Mouse (Mus musculus) liver, embryonic 13.5 days (tissue): ENCODE results near the gene Hist2h2be. TPM values are rescaled to one million over a fixed set of nuclear protein-coding genes. Genes with fewer than 3 reads are reported as not detected.
"Not testable (repeated sequence)": the region's sequence is repeated elsewhere in the genome, so short reads cannot be mapped to it uniquely, and the experiment has no call there.

ENCODE experiments used
- ATAC-seq: fragments of 200-750 bp; cut with Nextera tagmentation; 2 replicates; pipeline ENCODE4 v1.8.0; 2017; ENCODE audit warnings: low read depth, mild to moderate bottlenecking, moderate number of reproducible peaks, moderate library complexity
- DNase-seq: peaks from one replicate; pipeline ENCODE4 v3.0.0; 2022
- H3K27ac ChIP-seq: fragments of 300-500 bp; sonication (generic); 2 replicates; pipeline ENCODE4 v1.5.1; 2015; ENCODE audit warnings: moderate library complexity, mild to moderate bottlenecking, inconsistent platforms
- H3K27me3 ChIP-seq: fragments of 300-500 bp; sonication (generic); 2 replicates; pipeline ENCODE4 v1.6.1; 2015; ENCODE audit warnings: mild to moderate bottlenecking, inconsistent platforms
- H3K36me3 ChIP-seq: fragments of 300-500 bp; sonication (generic); 2 replicates; pipeline ENCODE4 v1.6.1; 2015; ENCODE audit warnings: mild to moderate bottlenecking, inconsistent platforms
- H3K4me1 ChIP-seq: fragments of 300-500 bp; sonication (generic); replicated peaks from 2 replicates; pipeline ENCODE4 v1.6.1; 2015; ENCODE audit warnings: inconsistent platforms
- H3K4me2 ChIP-seq: fragments of 300-500 bp; sonication (generic); 2 replicates; pipeline ENCODE4 v1.6.1; 2015; ENCODE audit warnings: inconsistent platforms, mild to moderate bottlenecking, moderate library complexity
- H3K4me3 ChIP-seq: fragments of 300-500 bp; sonication (generic); replicated peaks from 2 replicates; pipeline ENCODE4 v1.5.1; 2015; ENCODE audit warnings: mild to moderate bottlenecking, inconsistent platforms
- H3K9ac ChIP-seq: fragments of 300-500 bp; sonication (generic); 2 replicates; pipeline ENCODE4 v1.6.1; 2015; ENCODE audit warnings: mild to moderate bottlenecking, inconsistent platforms
- H3K9me3 ChIP-seq: fragments of 300-500 bp; sonication (generic); replicated peaks from 2 replicates; pipeline ENCODE4 v1.6.1; 2016; ENCODE audit warnings: inconsistent platforms
- WGBS: fragments of 180-500 bp; shearing (Covaris S2); methylation state at CpG from one replicate; pipeline ENCODE4 v1.1.7; 2015; ENCODE audit not compliant: insufficient replicate concordance; 5-methylcytosine and 5-hydroxymethylcytosine counted together
- polyA plus RNA-seq: library from polyadenylated mRNA; unstranded; fragments of >200 nt; fragmentation: Nextera tagmentation; extraction: Ambion mirVana; gene quantifications from 2 replicates; pipeline ENCODE4 v1.2.1, GENCODE M21; 2015

The Hist2h2be gene
- 5.4 and 7.9 TPM in 2 replicates for polyA plus RNA-seq

GRCm38 (mm10) chr3:96220765-96221639, at the start of gene Hist2h2be, which contains the start of gene Hist2h2ac:
Gene Hist2h2be (plus strand): TSS chr3:96221119.
Gene Hist2h2ac (minus strand): TSS chr3:96220880.
- DNase-seq = peak; percentile 91
- Histone ChIP-seq H3K4me3 (peak within 1 kb of the TSS; percentile 72), H3K4me2 (peak within 1 kb of the TSS; percentile 92), H3K27ac (peak within 1 kb of the TSS; percentile 100), H3K27me3 (no peaks in the 10 kb centered on the region), H3K9ac (peak within 1 kb of the TSS; percentile 95), H3K4me1 (peaks cover 63% of the 10 kb centered on the region), H3K9me3 (no peaks in the 10 kb centered on the region), H3K36me3 (no peaks in the 10 kb centered on the region)
- ATAC-seq = peak; percentile 91
- WGBS = under 1% methylated on average over 43 of the region's 43 CpGs

GRCm38 (mm10) chr3:96171583-96172196, 49.2 kb upstream of the Hist2h2be start:
- Histone ChIP-seq H3K9me3 (no peaks in the 10 kb centered on the region), H3K9ac (peak overlapping the region; percentile 88), H3K27ac (peak overlapping the region; percentile 96), H3K4me3 (peak overlapping the region; percentile 90), H3K4me1 (peaks cover 60% of the 10 kb centered on the region), H3K36me3 (peaks cover 34% of the 10 kb centered on the region), H3K4me2 (peak overlapping the region; percentile 85), H3K27me3 (no peaks in the 10 kb centered on the region)
- DNase-seq (no peak), ATAC-seq (no peak)
- WGBS = 14% methylated on average over 18 of the region's 18 CpGs

GRCm38 (mm10) chr3:96172197-96173178, 48.4 kb upstream of the Hist2h2be start, which contains the start of gene Sf3b4:
Gene Sf3b4 (plus strand): TSS chr3:96172332.
- Histone ChIP-seq H3K4me2 (peak within 1 kb of the TSS; percentile 85), H3K36me3 (peaks cover 41% of the 10 kb centered on the region), H3K27me3 (no peaks in the 10 kb centered on the region), H3K27ac (peak within 1 kb of the TSS; percentile 96), H3K4me3 (peak within 1 kb of the TSS; percentile 90), H3K9ac (peak within 1 kb of the TSS; percentile 88), H3K9me3 (no peaks in the 10 kb centered on the region), H3K4me1 (peaks cover 61% of the 10 kb centered on the region)
- DNase-seq (peak; percentile 73), ATAC-seq (peak; percentile 92)
- under 1% methylated on average over 58 of the region's 58 CpGs for WGBS

GRCm38 (mm10) chr3:96173185-96173584, 47.7 kb upstream of the Hist2h2be start:
- peaks cover 48% of the 10 kb centered on the region for H3K36me3 ChIP-seq

GRCm38 (mm10) chr3:96174042-96174441, 46.9 kb upstream of the Hist2h2be start:
- peaks cover 53% of the 10 kb centered on the region for H3K4me1 ChIP-seq
- not testable (repeated sequence) for H3K27me3 ChIP-seq, H3K9me3 ChIP-seq, ATAC-seq, DNase-seq, H3K27ac ChIP-seq
- WGBS = 77% methylated on average over 4 of the region's 4 CpGs
- H3K4me2 ChIP-seq = peak overlapping the region; percentile 85
- peaks cover 55% of the 10 kb centered on the region for H3K36me3 ChIP-seq
- H3K4me3 ChIP-seq = peak overlapping the region; percentile 90
- peak overlapping the region; percentile 62 for H3K9ac ChIP-seq

More at GRCm38 (mm10) chr3:96173185-96173584, 47.7 kb upstream of the Hist2h2be start:
- Histone ChIP-seq H3K4me2 (peak overlapping the region; percentile 85), H3K27me3 (no peaks in the 10 kb centered on the region), H3K9ac (peak overlapping the region; percentile 88), H3K9me3 (no peaks in the 10 kb centered on the region), H3K4me1 (peaks cover 60% of the 10 kb centered on the region), H3K4me3 (peak overlapping the region; percentile 90), H3K27ac (peak overlapping the region; percentile 96)
- DNase-seq (no peak), ATAC-seq (no peak)
- WGBS = 22% methylated on average over 7 of the region's 7 CpGs

DNA sequence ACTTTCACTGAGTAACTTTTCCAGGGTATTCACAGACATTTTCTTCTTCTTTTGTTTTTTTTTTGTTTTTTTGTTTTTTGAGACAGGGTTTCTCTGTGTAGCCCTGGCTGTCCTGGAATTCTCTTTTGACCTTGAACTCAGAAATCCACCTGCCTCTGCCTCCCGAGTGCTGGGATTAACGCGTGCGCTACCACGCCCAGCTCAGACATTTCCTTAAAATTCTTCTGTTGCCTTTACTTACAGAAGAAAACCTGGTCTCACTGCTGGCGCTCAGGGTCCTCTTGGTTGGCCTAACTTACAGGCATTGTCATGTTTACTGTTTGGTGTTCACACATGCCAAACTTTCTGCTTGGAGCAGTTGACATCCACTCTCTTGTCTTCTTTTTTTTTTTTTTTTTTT, 45.7 kb upstream of the Hist2h2be start:
- peak overlapping the region; percentile 62; the same call in 1 of the 2 replicates for H3K9ac ChIP-seq
- 85% methylated on average over 6 of the region's 6 CpGs for WGBS
- ATAC-seq = no peak
- peaks cover 49% of the 10 kb centered on the region for H3K4me1 ChIP-seq
- H3K27me3 ChIP-seq = no peaks in the 10 kb centered on the region
- no peak overlapping the region for H3K4me3 ChIP-seq
- DNase-seq = no peak
- no peak overlapping the region; the same call in 1 of the 2 replicates for H3K4me2 ChIP-seq
- no peak overlapping the region for H3K27ac ChIP-seq
- peaks cover 52% of the 10 kb centered on the region for H3K36me3 ChIP-seq
- H3K9me3 ChIP-seq = no peaks in the 10 kb centered on the region

DNA sequence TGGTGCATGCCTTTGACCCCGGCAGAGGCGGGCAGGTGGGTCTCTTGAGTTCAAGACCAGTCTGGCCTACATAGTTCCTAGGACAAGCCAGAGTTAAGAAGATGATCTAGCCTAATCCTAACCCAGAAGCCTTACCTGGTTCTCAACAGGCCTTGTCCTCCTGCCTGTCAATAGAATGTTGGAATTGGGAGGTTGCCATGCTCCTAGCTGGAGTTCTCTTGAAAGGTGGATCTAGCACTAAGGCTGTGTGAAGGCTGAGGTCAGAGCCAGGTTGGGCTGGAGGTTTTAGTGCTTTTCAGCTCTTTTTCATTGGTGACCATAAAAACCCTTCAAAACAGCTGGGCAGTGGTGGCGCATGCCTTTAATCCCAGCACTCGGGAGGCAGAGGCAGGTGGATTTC, 42.5 kb upstream of the Hist2h2be start:
- Histone ChIP-seq H3K36me3 (peaks cover 52% of the 10 kb centered on the region), H3K4me3 (no peak overlapping the region), H3K4me1 (peaks cover 43% of the 10 kb centered on the region), H3K9me3 (no peaks in the 10 kb centered on the region), H3K27me3 (peaks cover 28% of the 10 kb centered on the region), H3K4me2 (no peak overlapping the region), H3K27ac (no peak overlapping the region), H3K9ac (no peak overlapping the region)
- DNase-seq (no peak), ATAC-seq (no peak)
- 81% methylated on average over 4 of the region's 4 CpGs for WGBS

GRCm38 (mm10) chr3:96178902-96179301, 42.0 kb upstream of the Hist2h2be start:
- DNase-seq = no peak

GRCm38 (mm10) chr3:96179531-96179930, 41.4 kb upstream of the Hist2h2be start:
- peaks cover 42% of the 10 kb centered on the region for H3K36me3 ChIP-seq
- peaks cover 32% of the 10 kb centered on the region for H3K27me3 ChIP-seq
- H3K4me1 ChIP-seq = peaks cover 32% of the 10 kb centered on the region
- no peak overlapping the region for H3K27ac ChIP-seq
- no peaks in the 10 kb centered on the region for H3K9me3 ChIP-seq
- 72% methylated on average over 4 of the region's 4 CpGs for WGBS
- H3K4me3 ChIP-seq = no peak overlapping the region
- ATAC-seq (no peak), DNase-seq (no peak)
- no peak overlapping the region for H3K9ac ChIP-seq
- no peak overlapping the region for H3K4me2 ChIP-seq

More at GRCm38 (mm10) chr3:96178902-96179301, 42.0 kb upstream of the Hist2h2be start:
- Histone ChIP-seq H3K27ac (no peak overlapping the region), H3K27me3 (peaks cover 29% of the 10 kb centered on the region), H3K36me3 (peaks cover 48% of the 10 kb centered on the region), H3K4me3 (no peak overlapping the region), H3K9ac (no peak overlapping the region), H3K4me2 (no peak overlapping the region), H3K9me3 (no peaks in the 10 kb centered on the region), H3K4me1 (peaks cover 38% of the 10 kb centered on the region)
- WGBS = 77% methylated on average over 2 of the region's 2 CpGs
- no peak for ATAC-seq

DNA sequence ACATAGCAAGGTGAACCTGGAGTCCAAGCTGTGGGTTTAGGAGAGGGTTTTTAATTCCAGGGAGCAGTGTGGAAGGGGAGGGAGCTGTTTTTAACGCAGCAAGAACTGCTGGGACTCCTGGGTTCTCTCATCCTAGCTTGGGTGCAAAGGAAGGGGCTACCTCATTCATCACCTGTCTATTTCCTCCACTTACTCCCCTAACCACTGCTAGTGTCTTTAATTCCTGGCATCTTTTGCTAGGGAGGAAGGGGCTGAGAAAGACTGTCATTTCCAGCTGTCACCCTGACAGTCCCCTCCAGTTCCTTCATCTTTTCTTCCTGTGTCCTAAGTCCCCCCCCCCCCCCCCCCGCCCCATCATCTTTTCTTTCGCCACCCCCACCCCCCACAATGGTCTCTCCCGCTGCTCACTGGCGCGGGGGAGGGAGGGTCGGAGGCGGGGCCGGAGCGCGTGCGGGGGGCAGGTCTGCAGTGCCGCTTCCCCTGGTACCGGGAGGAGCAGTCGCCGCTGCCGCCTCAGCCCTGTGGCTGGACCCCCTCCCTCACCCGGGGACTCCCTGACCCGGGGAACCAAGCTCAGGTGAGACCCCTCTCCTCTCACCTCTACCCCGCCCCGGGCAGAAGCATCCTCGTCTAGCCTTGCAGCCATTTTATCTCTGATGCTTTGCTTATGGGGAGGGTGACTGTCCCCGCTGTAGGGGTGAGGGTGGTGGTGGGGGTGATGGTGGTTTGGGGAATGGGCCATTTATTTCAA, 40.0 kb upstream of the Hist2h2be start, which contains the start of gene Sv2a:
TSS of gene Sv2a (plus strand) at position 425 of the 751 bp plus-strand sequence.
- DNase-seq (no peak), ATAC-seq (no peak)
- Histone ChIP-seq H3K4me1 (peaks cover 23% of the 10 kb centered on the region), H3K36me3 (peaks cover 28% of the 10 kb centered on the region), H3K27me3 (peaks cover 32% of the 10 kb centered on the region), H3K27ac (no peak within 1 kb of the TSS), H3K9ac (peak within 1 kb of the TSS; percentile 51; the same call in 1 of the 2 replicates), H3K4me2 (peak within 1 kb of the TSS; percentile 67), H3K4me3 (peak within 1 kb of the TSS; percentile 54), H3K9me3 (no peaks in the 10 kb centered on the region)
- 1% methylated on average over 19 of the region's 23 CpGs for WGBS
